In the genomic region with DNA sequence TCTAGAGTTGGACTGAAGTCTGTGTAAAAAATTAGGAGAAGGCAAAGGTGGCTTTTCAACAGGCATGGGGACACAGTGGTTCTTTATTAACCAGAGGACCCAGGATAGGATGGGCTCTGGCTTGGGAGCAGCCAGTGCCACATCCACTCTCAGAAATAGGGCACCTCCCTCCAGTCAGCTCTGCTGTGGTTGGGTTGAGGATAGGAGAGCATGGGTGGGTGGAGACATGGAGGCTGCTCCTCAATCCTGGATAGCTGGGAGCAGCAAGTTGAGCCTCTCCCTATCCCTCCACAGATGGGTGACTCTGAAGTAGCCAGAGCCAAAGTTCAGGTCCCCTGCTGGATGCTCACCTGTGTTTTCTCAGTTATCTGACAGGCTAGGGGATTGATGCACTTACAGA, we compare ENCODE assay signal across 27 mouse cellular contexts. TPM values are rescaled to one million over a fixed set of nuclear protein-coding genes. Genes with fewer than 3 reads are reported as not detected.
DNase-seq lines count a peak whose midpoint lies in the region; ATAC-seq and TF ChIP-seq lines count a peak whose summit lies in the region.
"Had no signal": no experiment of that assay in that cellular context is flagged by ENCODE, and none has a peak within 500 bp of the region (broad histone marks: within the 10 kb centered on the region; RNA-seq: fewer than 3 reads in every experiment).

No protein-coding gene starts in this region.

- H3K9me3 ChIP-seq in kidney, embryonic 14.5 days (ENCODE audit: control insufficient read depth, low read length), result no peaks in the 10 kb centered on the region
- no peaks in the 10 kb centered on the region for H3K9me3 ChIP-seq in kidney, embryonic 16.5 days (ENCODE audit: low read length)
- H3K9me3 ChIP-seq in neural tube, embryonic 15.5 days (replicated peaks), result no peaks in the 10 kb centered on the region
- H3K9me3 ChIP-seq: embryonic facial prominence, embryonic 12.5 days; embryonic facial prominence, embryonic 15.5 days; G1E; hindbrain, embryonic 12.5 days had no signal

- TF ChIP-seq CTCF in kidney, adult 2 months (conservative IDR thresholded peaks at IDR 0.05; ENCODE audit: insufficient read depth, insufficient read length, low read depth, low read length), result no peak

- no peaks in the 10 kb centered on the region for H3K36me3 ChIP-seq in kidney, adult 2 months (ENCODE audit: control insufficient read depth, insufficient read depth, low read length)
- no peaks in the 10 kb centered on the region for H3K36me3 ChIP-seq in kidney, embryonic 14.5 days (ENCODE audit: control insufficient read depth, insufficient read depth, low read length)
- no peaks in the 10 kb centered on the region for H3K36me3 ChIP-seq in kidney, embryonic 16.5 days (ENCODE audit: insufficient read depth, low read length)
- H3K36me3 ChIP-seq in neural tube, embryonic 15.5 days, result peaks cover 13% of the 10 kb centered on the region
- H3K36me3 ChIP-seq: embryonic facial prominence, embryonic 12.5 days; embryonic facial prominence, embryonic 15.5 days; G1E; hindbrain, embryonic 12.5 days had no signal

- H3K4me2 ChIP-seq in kidney, embryonic 14.5 days (replicated peaks; ENCODE audit: low read depth, low read length), result no peak overlapping the region
- H3K4me2 ChIP-seq in kidney, embryonic 16.5 days (replicated peaks; ENCODE audit: low read depth, low read length), result no peak overlapping the region
- no peak overlapping the region for H3K4me2 ChIP-seq in neural tube, embryonic 15.5 days
- H3K4me2 ChIP-seq: embryonic facial prominence, embryonic 12.5 days; embryonic facial prominence, embryonic 15.5 days; heart, embryonic 11.5 days; hindbrain, embryonic 12.5 days had no signal

- peak; percentile 67 for DNase-seq in kidney, adult 2 months
- no peak for DNase-seq in kidney, postnatal 4 days
- no peak for DNase-seq in neural tube, embryonic 10.5 days (ENCODE audit: extremely low spot score, low spot score)
- DNase-seq: adrenal gland, postnatal 10 days; adrenal gland, postnatal 36 days; B cell, adult 2 months; cerebellum, adult 11 months; cerebellum, adult 2 months; cerebellum, adult 9-11 months; cerebellum, postnatal 25 days; forebrain, postnatal 0 days; gastrocnemius, adult 2 months; gastrocnemius, postnatal 14 days; heart, adult 11 months had no signal

- H3K4me3 ChIP-seq in kidney, adult 2 months (ENCODE audit: insufficient read depth, low read depth, low read length), result no peak overlapping the region
- no peak overlapping the region for H3K4me3 ChIP-seq in kidney, embryonic 14.5 days (ENCODE audit: low read length)
- no peak overlapping the region for H3K4me3 ChIP-seq in kidney, embryonic 16.5 days (ENCODE audit: low read length)
- no peak overlapping the region for H3K4me3 ChIP-seq in neural tube, embryonic 15.5 days (replicated peaks)
- H3K4me3 ChIP-seq: embryonic facial prominence, embryonic 12.5 days; embryonic facial prominence, embryonic 15.5 days; gastrocnemius, adult 2 months; hindbrain, embryonic 12.5 days had no signal

- no peak overlapping the region for H3K9ac ChIP-seq in kidney, embryonic 14.5 days (ENCODE audit: low read depth, low read length)
- no peak overlapping the region for H3K9ac ChIP-seq in kidney, embryonic 16.5 days (replicated peaks; ENCODE audit: low read length)
- H3K9ac ChIP-seq in neural tube, embryonic 15.5 days (replicated peaks), result 0 out of 2 replicates have a peak overlapping the region, but pooled peaks have one; percentile 3
- H3K9ac ChIP-seq: embryonic facial prominence, embryonic 12.5 days; embryonic facial prominence, embryonic 15.5 days; forebrain, postnatal 0 days; hindbrain, embryonic 12.5 days had no signal

- ATAC-seq in kidney, embryonic 14.5 days (ENCODE audit: low FRiP score, low TSS enrichment), result no peak; the same call in 1 of the 2 replicates
- ATAC-seq in kidney, embryonic 16.5 days (ENCODE audit: low FRiP score, low TSS enrichment), result peak; percentile 63; the same call in 1 of the 2 replicates
- ATAC-seq in neural tube, embryonic 15.5 days (ENCODE audit: low FRiP score), result no peak
- ATAC-seq in cerebellum, adult (ENCODE audit: insufficient number of reproducible peaks, low FRiP score, low TSS enrichment), result no peak
- ATAC-seq: forebrain, embryonic 14.5 days; forebrain, postnatal 0 days; Patski had no signal

- no peak for TF ChIP-seq POLR2A in kidney, adult 2 months (IDR thresholded peaks at IDR 0.05; ENCODE audit: low read depth, low read length)

- no peak overlapping the region for H3K27ac ChIP-seq in kidney, adult 2 months (ENCODE audit: insufficient read depth, low read depth, low read length)
- H3K27ac ChIP-seq in kidney, embryonic 14.5 days (ENCODE audit: low read depth, low read length), result no peak overlapping the region
- H3K27ac ChIP-seq in kidney, embryonic 16.5 days (ENCODE audit: low read length), result no peak overlapping the region
- H3K27ac ChIP-seq in neural tube, embryonic 15.5 days (replicated peaks), result no peak overlapping the region
- H3K27ac ChIP-seq: embryonic facial prominence, embryonic 12.5 days; embryonic facial prominence, embryonic 15.5 days; gastrocnemius, adult 2 months; hindbrain, embryonic 12.5 days had no signal

- no peaks in the 10 kb centered on the region for H3K4me1 ChIP-seq in kidney, adult 2 months (ENCODE audit: control insufficient read depth, insufficient read depth, low read length)
- H3K4me1 ChIP-seq in kidney, embryonic 14.5 days (ENCODE audit: control insufficient read depth, insufficient read depth, low read length), result no peaks in the 10 kb centered on the region
- H3K4me1 ChIP-seq in kidney, embryonic 16.5 days (ENCODE audit: insufficient read depth, low read length), result no peaks in the 10 kb centered on the region
- peaks cover 3% of the 10 kb centered on the region; the same call in 1 of the 2 replicates for H3K4me1 ChIP-seq in neural tube, embryonic 15.5 days
- H3K4me1 ChIP-seq: embryonic facial prominence, embryonic 12.5 days; hindbrain, embryonic 12.5 days had no signal

- no peaks in the 10 kb centered on the region for H3K27me3 ChIP-seq in kidney, adult 2 months (replicated peaks; ENCODE audit: control insufficient read depth, insufficient read depth, low read length)
- no peaks in the 10 kb centered on the region for H3K27me3 ChIP-seq in kidney, embryonic 14.5 days (ENCODE audit: control insufficient read depth, insufficient read depth, low read length)
- no peaks in the 10 kb centered on the region for H3K27me3 ChIP-seq in kidney, embryonic 16.5 days (ENCODE audit: insufficient read depth, low read length)
- no peaks in the 10 kb centered on the region for H3K27me3 ChIP-seq in neural tube, embryonic 15.5 days (replicated peaks)

RNA-seq across cellular contexts. Expression of a gene that starts 4.6 kb away (rescaled TPM):
- 140 and 155 TPM in 2 replicates for polyA plus RNA-seq in kidney, adult 2 months (2012; rRNA removed)
- polyA plus RNA-seq in kidney, embryonic 14.5 days (2014; fragmentation: Nextera tagmentation; extraction: Ambion mirVana), result 286 and 297 TPM in 2 replicates
- polyA plus RNA-seq in kidney, embryonic 16.5 days (2015; fragmentation: Nextera tagmentation; extraction: Ambion mirVana), result 274 and 297 TPM in 2 replicates
- 194 and 214 TPM in 2 replicates for polyA plus RNA-seq in neural tube, embryonic 15.5 days (2015; fragmentation: Nextera tagmentation; extraction: Ambion mirVana)

RNA-seq across cellular contexts. Expression of a gene that starts 25.4 kb away (rescaled TPM):
- polyA plus RNA-seq in kidney, adult 2 months (2012; rRNA removed), result 0.09 TPM in 1 of 2 replicates, not detected in the other
- 0.37 and 0.60 TPM in 2 replicates for polyA plus RNA-seq in kidney, embryonic 14.5 days (2014; fragmentation: Nextera tagmentation; extraction: Ambion mirVana)
- 0.53 TPM in 1 of 2 replicates, not detected in the other for polyA plus RNA-seq in kidney, embryonic 16.5 days (2015; fragmentation: Nextera tagmentation; extraction: Ambion mirVana)
- 1.1 and 1.9 TPM in 2 replicates for polyA plus RNA-seq in neural tube, embryonic 15.5 days (2015; fragmentation: Nextera tagmentation; extraction: Ambion mirVana)
- polyA plus RNA-seq: embryonic facial prominence, embryonic 12.5 days; G1E; heart, embryonic 14.5 days; heart, postnatal 0 days had no signal

RNA-seq across cellular contexts. Expression of a gene that starts 48.3 kb away (rescaled TPM):
- 32.9 and 35.5 TPM in 2 replicates for polyA plus RNA-seq in kidney, adult 2 months (2012; rRNA removed)
- 0.93 and 1.9 TPM in 2 replicates for polyA plus RNA-seq in kidney, embryonic 14.5 days (2014; fragmentation: Nextera tagmentation; extraction: Ambion mirVana)
- 0.72 and 0.95 TPM in 2 replicates for polyA plus RNA-seq in kidney, embryonic 16.5 days (2015; fragmentation: Nextera tagmentation; extraction: Ambion mirVana)
- polyA plus RNA-seq in neural tube, embryonic 15.5 days (2015; fragmentation: Nextera tagmentation; extraction: Ambion mirVana), result 0.96 and 1.4 TPM in 2 replicates

Comparison
In these comparisons a context has a peak if more than half of its experiments do, and no peak if none do; other contexts are left out.
1. RNA of a gene that starts 48.3 kb away (polyA plus RNA-seq): 32.9 to 35.5 TPM in kidney, adult 2 months; 0.96 to 1.4 TPM in neural tube, embryonic 15.5 days, 0.72 to 0.95 TPM in kidney, embryonic 16.5 days and 0.93 to 1.9 TPM in kidney, embryonic 14.5 days; every median in the first group is over 10 times any median in the second.